Mouse (Mus musculus) midbrain, embryonic 15.5 days (tissue): ENCODE results near the gene Slc25a25. TPM values are rescaled to one million over a fixed set of nuclear protein-coding genes. Genes with fewer than 3 reads are reported as not detected.
A peak's percentile ranks its signal among the peaks of the same experiment; 100 is the strongest.

Experiments used
- ATAC-seq: fragments of 200-750 bp; cut with Nextera tagmentation; replicated peaks from 2 replicates; pipeline ENCODE4 v1.8.0; 2017; ENCODE audit warnings: moderate TSS enrichment
- H3K27ac ChIP-seq: fragments of 300-500 bp; sonication (generic); 2 replicates; pipeline ENCODE4 v1.5.1; 2015; ENCODE audit warnings: mild to moderate bottlenecking, inconsistent platforms
- H3K27me3 ChIP-seq: fragments of 300-500 bp; sonication (generic); replicated peaks from 2 replicates; pipeline ENCODE4 v1.6.1; 2015; ENCODE audit warnings: inconsistent platforms
- H3K36me3 ChIP-seq: fragments of 300-500 bp; sonication (generic); replicated peaks from 2 replicates; pipeline ENCODE4 v1.6.1; 2015; ENCODE audit warnings: inconsistent platforms
- H3K4me1 ChIP-seq: fragments of 300-500 bp; sonication (generic); 2 replicates; pipeline ENCODE4 v1.6.1; 2015; ENCODE audit warnings: inconsistent platforms
- H3K4me2 ChIP-seq: fragments of 300-500 bp; sonication (generic); 2 replicates; pipeline ENCODE4 v1.6.1; 2015; ENCODE audit warnings: inconsistent platforms, mild to moderate bottlenecking, moderate library complexity
- H3K4me3 ChIP-seq: fragments of 300-500 bp; sonication (generic); 2 replicates; pipeline ENCODE4 v1.5.1; 2015; ENCODE audit warnings: mild to moderate bottlenecking, inconsistent platforms
- H3K9ac ChIP-seq: fragments of 300-500 bp; sonication (generic); 2 replicates; pipeline ENCODE4 v1.6.1; 2015; ENCODE audit warnings: mild to moderate bottlenecking, inconsistent platforms
- H3K9me3 ChIP-seq: fragments of 300-500 bp; sonication (generic); 2 replicates; pipeline ENCODE4 v1.6.1; 2016; ENCODE audit warnings: inconsistent platforms
- WGBS: fragments of 180-500 bp; shearing (Covaris S2); methylation state at CpG from one replicate; pipeline ENCODE4 v1.1.7; 2015; ENCODE audit warnings: mixed read lengths; 5-methylcytosine and 5-hydroxymethylcytosine counted together
- polyA plus RNA-seq: library from polyadenylated mRNA; unstranded; fragments of >200 nt; fragmentation: Nextera tagmentation; extraction: Ambion mirVana; gene quantifications from 2 replicates; pipeline ENCODE4 v1.2.1, GENCODE M21; 2015

Gene Slc25a25
- polyA plus RNA-seq, 1 experiment from 2014 or later = 60.1 TPM

- Histone ChIP-seq H3K4me1 (peaks cover 39% of the 10 kb centered on the region), H3K4me2 (peak overlapping the region; percentile 56), H3K36me3 (peaks cover 23% of the 10 kb centered on the region), H3K27me3 (no peaks in the 10 kb centered on the region), H3K27ac (peak overlapping the region; percentile 77), H3K9me3 (no peaks in the 10 kb centered on the region), H3K9ac (peak overlapping the region; percentile 46), H3K4me3 (peak overlapping the region; percentile 38)
- ATAC-seq = peak; percentile 77
- 4% methylated on average over 14 of the region's 14 CpGs for WGBS
Measured at GRCm38 (mm10) chr2:32423481-32424331, 27.5 kb downstream of the Slc25a25 start.

DNA sequence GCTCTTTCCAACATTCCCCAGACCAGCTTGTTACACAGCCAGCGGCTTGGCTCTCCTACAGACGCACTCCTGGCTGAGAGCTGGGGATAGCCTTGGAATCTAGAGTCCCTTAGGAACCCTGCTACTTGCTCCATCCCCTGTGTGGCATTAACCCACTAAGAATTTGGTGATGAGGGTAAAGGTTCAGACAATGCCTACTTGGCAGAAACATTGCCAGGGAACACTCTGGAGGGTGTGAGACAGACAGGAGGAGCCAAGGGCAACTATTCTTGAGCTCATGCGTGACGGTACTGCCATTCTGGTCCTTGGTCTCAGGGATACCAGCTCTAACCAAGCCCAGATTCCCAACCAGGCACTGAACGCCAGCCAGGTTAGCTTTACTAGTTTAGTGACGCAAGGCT lies 29.4 kb downstream of the Slc25a25 start:
- Histone ChIP-seq H3K27me3 (no peaks in the 10 kb centered on the region), H3K4me3 (no peak overlapping the region), H3K4me1 (peaks cover 24% of the 10 kb centered on the region), H3K9ac (no peak overlapping the region), H3K27ac (no peak overlapping the region), H3K4me2 (no peak overlapping the region), H3K36me3 (peaks cover 41% of the 10 kb centered on the region), H3K9me3 (no peaks in the 10 kb centered on the region)
- ATAC-seq = no peak
- 94% methylated on average over 6 of the region's 6 CpGs for WGBS

DNA sequence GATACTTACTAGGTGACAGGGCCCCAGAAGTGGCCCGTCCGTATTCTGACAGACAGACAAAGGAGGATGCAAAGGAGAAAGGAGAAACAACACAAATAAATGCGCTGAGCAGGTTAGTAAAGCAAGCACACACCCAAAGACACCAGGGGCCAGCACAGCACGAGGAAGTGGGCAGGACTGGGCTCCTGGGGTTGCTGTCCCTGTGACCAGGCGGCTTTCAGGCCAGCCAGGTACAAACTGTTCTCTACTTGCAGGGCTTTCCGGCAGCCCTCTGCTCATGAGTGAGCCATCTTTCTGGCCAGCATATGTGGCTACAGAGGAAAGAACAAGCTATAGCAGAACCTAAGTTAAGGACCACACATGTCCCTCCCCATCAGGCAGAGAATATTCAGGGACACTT lies 30.6 kb downstream of the Slc25a25 start:
- peaks cover 24% of the 10 kb centered on the region for H3K4me1 ChIP-seq
- H3K9me3 ChIP-seq = no peaks in the 10 kb centered on the region
- no peak overlapping the region for H3K27ac ChIP-seq
- H3K27me3 ChIP-seq = no peaks in the 10 kb centered on the region
- no peak overlapping the region for H3K4me3 ChIP-seq
- no peak overlapping the region for H3K4me2 ChIP-seq
- 85% methylated on average over 6 of the region's 6 CpGs for WGBS
- peaks cover 51% of the 10 kb centered on the region for H3K36me3 ChIP-seq
- ATAC-seq = no peak
- no peak overlapping the region for H3K9ac ChIP-seq

DNA sequence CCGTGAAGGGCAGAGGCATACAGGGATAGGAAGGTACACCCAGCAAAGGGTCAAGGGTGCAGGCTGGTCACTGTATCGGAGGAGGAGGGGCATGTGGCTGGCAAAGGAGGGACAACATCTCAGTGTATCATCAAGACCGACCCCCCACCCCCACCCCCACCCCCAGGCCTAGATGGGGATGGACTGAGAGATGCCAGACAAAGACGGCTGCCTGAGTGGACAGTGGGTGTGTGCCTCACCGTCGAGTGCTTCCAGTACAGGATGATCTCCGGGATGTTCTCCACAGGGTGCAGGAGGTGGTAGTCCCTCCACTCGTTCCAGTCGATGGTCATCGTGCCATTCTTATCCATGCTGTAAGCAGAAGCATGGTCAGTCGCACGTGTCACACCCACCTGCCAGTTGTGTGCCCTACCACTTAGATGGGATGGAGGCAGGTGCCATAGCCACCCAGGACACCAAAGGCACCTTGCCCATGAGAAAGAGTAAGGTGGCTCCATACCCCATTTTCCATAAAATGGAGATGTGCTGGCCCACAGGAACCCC lies 31.1 kb downstream of the Slc25a25 start:
- Histone ChIP-seq H3K9me3 (no peaks in the 10 kb centered on the region), H3K27me3 (no peaks in the 10 kb centered on the region), H3K4me3 (no peak overlapping the region), H3K27ac (no peak overlapping the region), H3K4me2 (no peak overlapping the region), H3K9ac (no peak overlapping the region), H3K4me1 (peaks cover 24% of the 10 kb centered on the region), H3K36me3 (peaks cover 56% of the 10 kb centered on the region)
- ATAC-seq = no peak
- 91% methylated on average over 12 of the region's 12 CpGs for WGBS

GRCm38 (mm10) chr2:32419359-32419758 lies 31.9 kb downstream of the Slc25a25 start:
- WGBS = 95% methylated on average over 3 of the region's 3 CpGs
- Histone ChIP-seq H3K9ac (no peak overlapping the region), H3K4me2 (no peak overlapping the region), H3K27me3 (no peaks in the 10 kb centered on the region), H3K9me3 (no peaks in the 10 kb centered on the region), H3K4me1 (peaks cover 17% of the 10 kb centered on the region), H3K36me3 (peaks cover 60% of the 10 kb centered on the region), H3K4me3 (no peak overlapping the region), H3K27ac (no peak overlapping the region)
- no peak for ATAC-seq

- ATAC-seq = no peak
- no peaks in the 10 kb centered on the region for H3K9me3 ChIP-seq
- H3K4me3 ChIP-seq = no peak overlapping the region
- peaks cover 10% of the 10 kb centered on the region for H3K4me1 ChIP-seq
- H3K36me3 ChIP-seq = peaks cover 63% of the 10 kb centered on the region
- no peak overlapping the region for H3K27ac ChIP-seq
- no peak overlapping the region for H3K9ac ChIP-seq
- H3K4me2 ChIP-seq = no peak overlapping the region
- 89% methylated on average over 12 of the region's 12 CpGs for WGBS
- no peaks in the 10 kb centered on the region for H3K27me3 ChIP-seq
Measured at GRCm38 (mm10) chr2:32418430-32419151, 32.7 kb downstream of the Slc25a25 start.

DNA sequence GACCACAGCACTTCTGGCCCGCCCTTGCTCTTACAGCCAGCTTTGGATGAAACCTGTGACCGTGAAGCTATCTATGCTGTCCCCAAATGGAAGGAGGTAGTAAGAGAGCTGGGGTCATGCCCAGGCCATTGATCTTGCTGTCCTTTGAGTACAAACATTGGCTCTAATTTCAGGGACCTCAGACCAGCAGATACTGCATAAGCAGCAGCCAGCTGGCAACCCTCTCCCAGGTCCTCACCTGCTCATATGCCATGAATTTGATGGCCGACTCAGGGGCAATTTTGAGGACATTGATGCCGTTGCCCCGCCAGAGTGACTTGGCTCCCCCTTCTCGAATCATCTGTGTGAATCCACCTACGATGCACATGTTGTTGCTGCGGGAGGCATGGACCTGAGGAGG lies 33.8 kb downstream of the Slc25a25 start:
- H3K27me3 ChIP-seq = no peaks in the 10 kb centered on the region
- H3K4me1 ChIP-seq = no peaks in the 10 kb centered on the region
- WGBS = 94% methylated on average over 8 of the region's 8 CpGs
- no peak for ATAC-seq
- no peak overlapping the region for H3K4me3 ChIP-seq
- no peak overlapping the region for H3K27ac ChIP-seq
- no peak overlapping the region for H3K9ac ChIP-seq
- no peak overlapping the region for H3K4me2 ChIP-seq
- H3K36me3 ChIP-seq = peaks cover 63% of the 10 kb centered on the region
- H3K9me3 ChIP-seq = no peaks in the 10 kb centered on the region

GRCm38 (mm10) chr2:32416556-32416955 lies 34.7 kb downstream of the Slc25a25 start:
- H3K9ac ChIP-seq = no peak overlapping the region
- H3K9me3 ChIP-seq = no peaks in the 10 kb centered on the region
- H3K36me3 ChIP-seq = peaks cover 63% of the 10 kb centered on the region
- H3K27me3 ChIP-seq = no peaks in the 10 kb centered on the region
- no peak overlapping the region for H3K4me3 ChIP-seq
- WGBS = 96% methylated on average over 2 of the region's 2 CpGs
- no peak overlapping the region for H3K4me2 ChIP-seq
- H3K4me1 ChIP-seq = no peaks in the 10 kb centered on the region
- no peak overlapping the region for H3K27ac ChIP-seq
- no peak for ATAC-seq

- H3K9ac ChIP-seq = no peak overlapping the region
- H3K36me3 ChIP-seq = peaks cover 60% of the 10 kb centered on the region
Measured at GRCm38 (mm10) chr2:32415801-32416200, 35.4 kb downstream of the Slc25a25 start.

GRCm38 (mm10) chr2:32413936-32414335 lies 37.3 kb downstream of the Slc25a25 start:
- WGBS = 65% methylated on average over 5 of the region's 5 CpGs
- no peak for ATAC-seq
- H3K36me3 ChIP-seq = peaks cover 43% of the 10 kb centered on the region

More at GRCm38 (mm10) chr2:32415801-32416200, 35.4 kb downstream of the Slc25a25 start:
- Histone ChIP-seq H3K27ac (no peak overlapping the region), H3K4me3 (no peak overlapping the region), H3K27me3 (no peaks in the 10 kb centered on the region), H3K9me3 (no peaks in the 10 kb centered on the region), H3K4me1 (no peaks in the 10 kb centered on the region), H3K4me2 (no peak overlapping the region)
- ATAC-seq = no peak
- 96% methylated on average over 12 of the region's 12 CpGs for WGBS

GRCm38 (mm10) chr2:32412742-32413531 lies 38.3 kb downstream of the Slc25a25 start:
- Histone ChIP-seq H3K4me3 (no peak overlapping the region), H3K4me1 (no peaks in the 10 kb centered on the region), H3K27me3 (no peaks in the 10 kb centered on the region), H3K9me3 (no peaks in the 10 kb centered on the region), H3K9ac (no peak overlapping the region), H3K4me2 (no peak overlapping the region), H3K36me3 (peaks cover 34% of the 10 kb centered on the region), H3K27ac (no peak overlapping the region)
- ATAC-seq = no peak
- WGBS = 91% methylated on average over 6 of the region's 6 CpGs

More at GRCm38 (mm10) chr2:32413936-32414335, 37.3 kb downstream of the Slc25a25 start:
- Histone ChIP-seq H3K4me1 (no peaks in the 10 kb centered on the region), H3K27me3 (no peaks in the 10 kb centered on the region), H3K9me3 (no peaks in the 10 kb centered on the region), H3K9ac (no peak overlapping the region), H3K4me2 (no peak overlapping the region), H3K4me3 (no peak overlapping the region), H3K27ac (no peak overlapping the region)

DNA sequence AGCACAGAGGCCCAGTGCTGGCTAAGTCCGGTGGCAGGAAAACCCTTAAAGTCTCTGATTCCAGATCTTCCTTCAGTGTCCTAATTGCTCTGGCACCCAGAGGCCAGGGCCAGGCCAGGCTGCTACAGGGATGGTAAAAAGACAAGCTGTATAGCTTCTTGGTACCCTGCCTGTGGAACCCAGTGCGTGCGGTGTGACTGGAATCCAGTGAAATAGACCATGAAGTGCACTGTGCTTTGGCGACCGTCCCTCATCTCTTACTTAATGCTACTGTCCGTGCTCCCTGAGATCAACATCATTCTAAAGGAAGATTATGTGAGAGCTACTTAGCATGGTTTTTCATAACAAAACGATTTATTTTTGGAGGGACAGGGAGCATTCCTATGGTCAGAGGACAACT lies 39.8 kb downstream of the Slc25a25 start:
- no peaks in the 10 kb centered on the region for H3K27me3 ChIP-seq
- 85% methylated on average over 7 of the region's 7 CpGs for WGBS
- H3K36me3 ChIP-seq = peaks cover 20% of the 10 kb centered on the region
- ATAC-seq = no peak
- no peak overlapping the region for H3K27ac ChIP-seq
- no peak overlapping the region for H3K4me3 ChIP-seq
- no peak overlapping the region for H3K9ac ChIP-seq
- H3K4me1 ChIP-seq = no peaks in the 10 kb centered on the region
- H3K4me2 ChIP-seq = no peak overlapping the region
- H3K9me3 ChIP-seq = no peaks in the 10 kb centered on the region
